Mouse (Mus musculus): ENCODE results near the gene Pm20d2. TPM values are rescaled to one million over a fixed set of nuclear protein-coding genes. Genes with fewer than 3 reads are reported as not detected.

Gene Pm20d2
- polyA plus RNA-seq (2016; fragmentation: Nextera tagmentation; extraction: Ambion mirVana): 1.8 and 2.0 TPM in 2 replicates

GRCm38 (mm10) chr4:33189735-33190036, at the start of gene Pm20d2:
Gene Pm20d2 (minus strand): TSS chr4:33189737.
- peak within 1 kb of the TSS; percentile 82 for H3K4me3 ChIP-seq
- no peaks in the 10 kb centered on the region for H3K27me3 ChIP-seq (replicated peaks)
- H3K27ac ChIP-seq (ENCODE audit: poor library complexity, severe bottlenecking): peak within 1 kb of the TSS; percentile 84
- no peak for ATAC-seq (ENCODE audit: insufficient number of reproducible peaks, low FRiP score)
- H3K9me3 ChIP-seq (replicated peaks): peaks cover under 1% of the 10 kb centered on the region; the same call in 1 of the 2 replicates
- peak within 1 kb of the TSS; percentile 96 for H3K4me2 ChIP-seq
- H3K36me3 ChIP-seq: 0 out of 2 replicates have a peak, but pooled peaks cover 3% of the 10 kb centered on the region
- 0 out of 2 replicates have a peak, but pooled peaks cover 6% of the 10 kb centered on the region for H3K4me1 ChIP-seq (replicated peaks)
- H3K9ac ChIP-seq: peak within 1 kb of the TSS; percentile 73
- 16% methylated on average over 6 of the region's 6 CpGs for WGBS

GRCm38 (mm10) chr4:33230881-33231280, 41.3 kb upstream of the Pm20d2 start:
- no peak for ATAC-seq (ENCODE audit: insufficient number of reproducible peaks, low FRiP score)
- 88% methylated on average over 18 of the region's 18 CpGs for WGBS

GRCm38 (mm10) chr4:33229639-33230038, 40.1 kb upstream of the Pm20d2 start:
- no peaks in the 10 kb centered on the region for H3K36me3 ChIP-seq
- no peak overlapping the region for H3K4me3 ChIP-seq
- ATAC-seq (ENCODE audit: insufficient number of reproducible peaks, low FRiP score): no peak
- no peak overlapping the region for H3K4me2 ChIP-seq
- no peaks in the 10 kb centered on the region for H3K4me1 ChIP-seq (replicated peaks)
- 79% methylated on average over 4 of the region's 4 CpGs for WGBS
- H3K9ac ChIP-seq: no peak overlapping the region
- no peaks in the 10 kb centered on the region for H3K27me3 ChIP-seq (replicated peaks)
- no peak overlapping the region for H3K27ac ChIP-seq (ENCODE audit: poor library complexity, severe bottlenecking)
- H3K9me3 ChIP-seq (replicated peaks): no peaks in the 10 kb centered on the region

More at GRCm38 (mm10) chr4:33230881-33231280, 41.3 kb upstream of the Pm20d2 start:
- no peak overlapping the region for H3K27ac ChIP-seq (ENCODE audit: poor library complexity, severe bottlenecking)
- no peaks in the 10 kb centered on the region for H3K36me3 ChIP-seq
- no peaks in the 10 kb centered on the region for H3K4me1 ChIP-seq (replicated peaks)
- H3K9ac ChIP-seq: no peak overlapping the region
- H3K4me2 ChIP-seq: no peak overlapping the region
- H3K9me3 ChIP-seq (replicated peaks): no peaks in the 10 kb centered on the region
- H3K27me3 ChIP-seq (replicated peaks): no peaks in the 10 kb centered on the region
- H3K4me3 ChIP-seq: no peak overlapping the region

GRCm38 (mm10) chr4:33227164-33227563, 37.6 kb upstream of the Pm20d2 start:
- H3K9me3 ChIP-seq (replicated peaks): no peaks in the 10 kb centered on the region
- H3K9ac ChIP-seq: no peak overlapping the region
- H3K4me2 ChIP-seq: no peak overlapping the region
- no peak overlapping the region for H3K4me3 ChIP-seq
- no peak for ATAC-seq (ENCODE audit: insufficient number of reproducible peaks, low FRiP score)
- H3K36me3 ChIP-seq: no peaks in the 10 kb centered on the region
- no peak overlapping the region for H3K27ac ChIP-seq (ENCODE audit: poor library complexity, severe bottlenecking)
- 85% methylated on average over 7 of the region's 7 CpGs for WGBS
- no peaks in the 10 kb centered on the region for H3K27me3 ChIP-seq (replicated peaks)
- no peaks in the 10 kb centered on the region for H3K4me1 ChIP-seq (replicated peaks)

- no peak for ATAC-seq (ENCODE audit: insufficient number of reproducible peaks, low FRiP score)
- H3K4me1 ChIP-seq (replicated peaks): no peaks in the 10 kb centered on the region
- no peak overlapping the region for H3K4me3 ChIP-seq
- no peak overlapping the region for H3K27ac ChIP-seq (ENCODE audit: poor library complexity, severe bottlenecking)
- no peak overlapping the region for H3K9ac ChIP-seq
- WGBS: 71% methylated on average over 7 of the region's 7 CpGs
- no peaks in the 10 kb centered on the region for H3K9me3 ChIP-seq (replicated peaks)
- no peaks in the 10 kb centered on the region for H3K36me3 ChIP-seq
- H3K27me3 ChIP-seq (replicated peaks): no peaks in the 10 kb centered on the region
- no peak overlapping the region for H3K4me2 ChIP-seq
Observed at GRCm38 (mm10) chr4:33224003-33224675, 34.6 kb upstream of the Pm20d2 start.

- Histone ChIP-seq H3K27ac (ENCODE audit: poor library complexity, severe bottlenecking) (no peak overlapping the region), H3K9ac (no peak overlapping the region), H3K36me3 (no peaks in the 10 kb centered on the region), H3K4me3 (no peak overlapping the region), H3K9me3 (replicated peaks) (no peaks in the 10 kb centered on the region), H3K27me3 (replicated peaks) (no peaks in the 10 kb centered on the region), H3K4me2 (no peak overlapping the region), H3K4me1 (replicated peaks) (no peaks in the 10 kb centered on the region)
- ATAC-seq (ENCODE audit: insufficient number of reproducible peaks, low FRiP score): no peak
- 52% methylated on average over 1 of the region's 1 CpGs for WGBS
Observed at GRCm38 (mm10) chr4:33221847-33222246, 32.3 kb upstream of the Pm20d2 start.

- WGBS: 3% methylated on average over 65 of the region's 65 CpGs
- ATAC-seq (ENCODE audit: insufficient number of reproducible peaks, low FRiP score): peak; percentile 66
- H3K27ac ChIP-seq (ENCODE audit: poor library complexity, severe bottlenecking): no peak within 1 kb of the TSS
Observed at GRCm38 (mm10) chr4:33208881-33209841, 19.6 kb upstream of the Pm20d2 start, which contains the start of gene Srsf12. Gene Srsf12 (plus strand): TSS chr4:33208991.

GRCm38 (mm10) chr4:33207551-33207950, 18.0 kb upstream of the Pm20d2 start:
- H3K9me3 ChIP-seq (replicated peaks): 0 out of 2 replicates have a peak, but pooled peaks cover under 1% of the 10 kb centered on the region
- no peak overlapping the region for H3K9ac ChIP-seq

More at GRCm38 (mm10) chr4:33208881-33209841, 19.6 kb upstream of the Pm20d2 start, which contains the start of gene Srsf12:
- Histone ChIP-seq H3K9ac (peak within 1 kb of the TSS; percentile 72), H3K36me3 (no peaks in the 10 kb centered on the region), H3K4me1 (replicated peaks) (peaks cover 7% of the 10 kb centered on the region; the same call in 1 of the 2 replicates), H3K9me3 (replicated peaks) (peaks cover 5% of the 10 kb centered on the region), H3K27me3 (replicated peaks) (no peaks in the 10 kb centered on the region; the same call in 1 of the 2 replicates), H3K4me2 (peak within 1 kb of the TSS; percentile 94), H3K4me3 (peak within 1 kb of the TSS; percentile 56)

GRCm38 (mm10) chr4:33204682-33205081, 15.1 kb upstream of the Pm20d2 start:
- no peak for ATAC-seq (ENCODE audit: insufficient number of reproducible peaks, low FRiP score)
- Histone ChIP-seq H3K9ac (no peak overlapping the region), H3K9me3 (replicated peaks) (no peaks in the 10 kb centered on the region), H3K36me3 (no peaks in the 10 kb centered on the region), H3K27me3 (replicated peaks) (no peaks in the 10 kb centered on the region), H3K4me1 (replicated peaks) (peaks cover 7% of the 10 kb centered on the region; the same call in 1 of the 2 replicates), H3K27ac (ENCODE audit: poor library complexity, severe bottlenecking) (no peak overlapping the region), H3K4me2 (no peak overlapping the region), H3K4me3 (no peak overlapping the region)
- WGBS: 3% methylated on average over 4 of the region's 4 CpGs

More at GRCm38 (mm10) chr4:33207551-33207950, 18.0 kb upstream of the Pm20d2 start:
- WGBS: 81% methylated on average over 2 of the region's 2 CpGs
- ATAC-seq (ENCODE audit: insufficient number of reproducible peaks, low FRiP score): no peak
- Histone ChIP-seq H3K27ac (ENCODE audit: poor library complexity, severe bottlenecking) (no peak overlapping the region), H3K4me1 (replicated peaks) (peaks cover 7% of the 10 kb centered on the region; the same call in 1 of the 2 replicates), H3K27me3 (replicated peaks) (no peaks in the 10 kb centered on the region; the same call in 1 of the 2 replicates), H3K4me2 (no peak overlapping the region), H3K4me3 (no peak overlapping the region), H3K36me3 (no peaks in the 10 kb centered on the region)

- Histone ChIP-seq H3K9me3 (replicated peaks) (peaks cover 4% of the 10 kb centered on the region; the same call in 1 of the 2 replicates), H3K36me3 (no peaks in the 10 kb centered on the region), H3K4me2 (no peak overlapping the region), H3K27ac (ENCODE audit: poor library complexity, severe bottlenecking) (no peak overlapping the region), H3K4me3 (no peak overlapping the region), H3K4me1 (replicated peaks) (no peaks in the 10 kb centered on the region), H3K27me3 (replicated peaks) (no peaks in the 10 kb centered on the region), H3K9ac (no peak overlapping the region)
- no peak for ATAC-seq (ENCODE audit: insufficient number of reproducible peaks, low FRiP score)
- 18% methylated on average over 2 of the region's 2 CpGs for WGBS
Observed at GRCm38 (mm10) chr4:33198117-33198516, 8.6 kb upstream of the Pm20d2 start.

Measured in heart, embryonic 12.5 days (tissue).